Mouse (Mus musculus) myocyte (in vitro differentiated cells): ENCODE results near the gene Gcn1l1.

Experiments
- CEBPB ChIP-seq: IDR thresholded peaks from 2 replicates; pipeline ENCODE4 v1.6.1; 2011; ENCODE audit warnings: mild to moderate bottlenecking, moderate library complexity; ENCODE audit not compliant: poor library complexity, insufficient read depth, severe bottlenecking
- E2F4 ChIP-seq: IDR thresholded peaks from one replicate; pipeline ENCODE4 v1.6.1; 2011; ENCODE audit warnings: mild to moderate bottlenecking, control low read depth, moderate library complexity; ENCODE audit not compliant: insufficient read depth
- MAX ChIP-seq: IDR thresholded peaks from one replicate; pipeline ENCODE4 v1.6.1; 2011; ENCODE audit warnings: low read depth, mild to moderate bottlenecking, control low read depth
- MYOD1 ChIP-seq, 3 experiments: IDR thresholded peaks; one replicate each; pipeline ENCODE4 v1.6.1; 2011; ENCODE audit warnings: control low read depth in 2 of 3, low read depth in 2 of 3, mild to moderate bottlenecking in 2 of 3, moderate library complexity in 1 of 3; ENCODE audit not compliant: insufficient read length in 2 of 3, control insufficient read depth in 1 of 3
- MYOG ChIP-seq, 3 experiments: IDR thresholded peaks; one replicate each; pipeline ENCODE4 v1.6.1; 2011; ENCODE audit warnings: control low read depth in 2 of 3, low read depth in 2 of 3, mild to moderate bottlenecking in 2 of 3; ENCODE audit not compliant: insufficient read length in 2 of 3, control insufficient read depth in 1 of 3, insufficient read depth in 1 of 3
- POLR2A ChIP-seq: IDR thresholded peaks from one replicate; pipeline ENCODE4 v1.6.1; 2011; ENCODE audit warnings: low read depth, mild to moderate bottlenecking, control low read depth, moderate library complexity; ENCODE audit not compliant: insufficient read length
- POLR2AphosphoS2 ChIP-seq: IDR thresholded peaks from one replicate; pipeline ENCODE4 v1.6.1; 2011; ENCODE audit warnings: low read depth, control low read depth; ENCODE audit not compliant: insufficient read length
- REST ChIP-seq: IDR thresholded peaks from one replicate; pipeline ENCODE4 v1.6.1; 2011; ENCODE audit warnings: mild to moderate bottlenecking, control low read depth, moderate library complexity; ENCODE audit not compliant: insufficient read depth, insufficient read length
- TCF12 ChIP-seq: IDR thresholded peaks from one replicate; pipeline ENCODE4 v1.6.1; 2011; ENCODE audit warnings: mild to moderate bottlenecking, control low read depth; ENCODE audit not compliant: poor library complexity, insufficient read depth, severe bottlenecking
- TCF3 ChIP-seq: IDR thresholded peaks from one replicate; pipeline ENCODE4 v1.6.1; 2011; ENCODE audit warnings: low read depth, control low read depth; ENCODE audit not compliant: insufficient read length
- USF1 ChIP-seq: IDR thresholded peaks from one replicate; pipeline ENCODE4 v1.6.1; 2011; ENCODE audit warnings: low read depth, mild to moderate bottlenecking, control low read depth, moderate library complexity

DNA sequence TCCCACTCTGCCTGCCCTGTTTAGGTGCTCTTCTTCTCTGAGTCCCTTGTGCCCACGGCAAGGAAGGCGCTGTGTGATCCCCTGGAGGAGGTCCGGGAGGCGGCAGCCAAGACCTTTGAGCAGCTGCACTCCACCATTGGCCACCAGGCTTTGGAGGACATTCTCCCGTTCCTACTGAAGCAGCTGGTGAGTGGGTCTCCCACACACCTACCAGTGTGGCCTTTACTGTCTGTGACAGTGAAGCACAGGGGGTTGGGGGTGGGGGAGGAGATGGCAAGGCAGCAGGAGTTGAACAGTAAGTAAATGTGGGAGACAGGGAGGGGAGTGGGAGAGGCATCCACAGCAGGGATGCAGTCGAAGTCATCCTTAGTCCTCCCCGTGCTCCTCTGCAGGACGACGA, 48.3 kb downstream of the Gcn1l1 start:
- TF ChIP-seq TCF3 (no peak), USF1 (no peak), REST (no peak), MAX (no peak), POLR2AphosphoS2 (no peak), POLR2A (no peak), CEBPB (no peak), TCF12 (no peak), E2F4 (no peak), MYOD1 (IDR thresholded peaks at IDR 0.05; ENCODE audit: control insufficient read depth in 1 of 3, insufficient read length in 2 of 3, low read depth in 2 of 3) (no peak), MYOG (IDR thresholded peaks at IDR 0.05; ENCODE audit: control insufficient read depth in 1 of 3, insufficient read depth in 1 of 3, insufficient read length in 2 of 3, low read depth in 2 of 3) (no peak)
